ENCODE assay signal across 8 mouse cellular contexts in the genomic region with DNA sequence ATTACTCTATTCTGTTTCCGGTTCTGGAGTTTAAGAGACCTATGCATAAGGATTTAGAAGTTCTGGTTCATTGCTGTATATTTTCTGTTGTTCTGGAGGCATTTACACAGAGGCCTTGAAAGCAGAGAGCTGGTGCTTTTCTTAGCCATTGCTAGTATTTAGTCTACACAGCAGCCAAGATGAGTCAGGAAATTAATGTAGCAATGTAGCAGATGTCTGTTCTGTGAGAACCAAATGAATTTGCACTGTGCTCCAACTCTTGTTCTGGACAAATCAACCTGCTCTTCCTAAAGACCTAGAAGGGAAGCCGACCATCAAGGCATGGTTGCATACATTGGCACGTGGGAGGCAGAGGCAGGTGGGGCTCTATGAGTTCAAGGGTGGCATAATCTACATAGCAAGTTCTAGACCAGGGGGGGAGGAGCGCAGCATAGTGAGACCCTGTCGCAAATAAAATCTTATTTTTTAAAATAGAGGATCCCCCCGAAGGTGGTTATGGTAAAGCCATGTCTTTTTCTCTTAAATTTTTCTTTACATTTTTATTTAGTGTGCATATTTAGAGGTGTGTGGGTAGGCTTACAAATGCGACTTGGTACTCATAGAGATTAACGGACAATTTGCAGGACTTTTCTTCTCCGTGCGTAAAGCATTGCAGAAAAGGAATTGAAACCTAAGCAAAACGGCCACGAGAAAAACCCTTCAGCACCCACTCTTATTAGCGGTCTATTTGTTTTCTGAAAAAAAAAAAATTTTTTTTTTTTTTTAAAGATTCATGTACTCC. TPM values are rescaled to one million over a fixed set of nuclear protein-coding genes. Genes with fewer than 3 reads are reported as not detected.
A peak's percentile ranks its signal among the peaks of the same experiment; 100 is the strongest.
DNase-seq lines count a peak whose midpoint lies in the region; ATAC-seq and TF ChIP-seq lines count a peak whose summit lies in the region.

No protein-coding gene starts in this region.

- H3K4me2 ChIP-seq in hindbrain, embryonic 13.5 days, result peak overlapping the region; percentile 99

- no peaks in the 10 kb centered on the region for H3K9me3 ChIP-seq in hindbrain, embryonic 13.5 days
- H3K9me3 ChIP-seq in midbrain, embryonic 10.5 days (replicated peaks), result no peaks in the 10 kb centered on the region

- peaks cover 2% of the 10 kb centered on the region; the same call in 1 of the 2 replicates for H3K27me3 ChIP-seq in kidney, adult 2 months (replicated peaks; ENCODE audit: control insufficient read depth, insufficient read depth, low read length)
- 0 out of 2 replicates have a peak, but pooled peaks cover 2% of the 10 kb centered on the region for H3K27me3 ChIP-seq in hindbrain, embryonic 13.5 days
- no peaks in the 10 kb centered on the region for H3K27me3 ChIP-seq in midbrain, embryonic 10.5 days (ENCODE audit: low read depth, poor library complexity, severe bottlenecking)

- no peaks in the 10 kb centered on the region for H3K36me3 ChIP-seq in kidney, adult 2 months (ENCODE audit: control insufficient read depth, insufficient read depth, low read length)
- no peaks in the 10 kb centered on the region for H3K36me3 ChIP-seq in hindbrain, embryonic 13.5 days
- peaks cover 22% of the 10 kb centered on the region for H3K36me3 ChIP-seq in midbrain, embryonic 10.5 days

- peak overlapping the region; percentile 87 for H3K9ac ChIP-seq in hindbrain, embryonic 13.5 days

- H3K27ac ChIP-seq in kidney, adult 2 months (ENCODE audit: insufficient read depth, low read depth, low read length), result no peak overlapping the region
- H3K27ac ChIP-seq in bone marrow macrophage, adult 2 months (ENCODE audit: insufficient read depth, low read depth, low read length), result no peak overlapping the region
- no peak overlapping the region for H3K27ac ChIP-seq in hindbrain, embryonic 13.5 days
- H3K27ac ChIP-seq in midbrain, embryonic 10.5 days (replicated peaks), result no peak overlapping the region

- WGBS in kidney, adult 2 months, result 67% methylated on average over 13 of the region's 13 CpGs
- WGBS in hindbrain, embryonic 13.5 days, result 76% methylated on average over 13 of the region's 13 CpGs
- 79% methylated on average over 13 of the region's 13 CpGs for WGBS in midbrain, embryonic 10.5 days

- peak overlapping the region; percentile 93; the same call in 1 of the 2 replicates for H3K4me3 ChIP-seq in kidney, adult 2 months (ENCODE audit: insufficient read depth, low read depth, low read length)
- peak overlapping the region; percentile 97 for H3K4me3 ChIP-seq in bone marrow macrophage, adult 2 months (ENCODE audit: insufficient read depth, low read length)
- peak overlapping the region; percentile 84 for H3K4me3 ChIP-seq in hindbrain, embryonic 13.5 days
- H3K4me3 ChIP-seq in midbrain, embryonic 10.5 days, result peak overlapping the region; percentile 89

- DNase-seq in kidney, adult 2 months, result no peak
- DNase-seq in kidney, adult 11 months, result no peak
- DNase-seq in midbrain, embryonic 10.5 days (ENCODE audit: low spot score), result no peak
- DNase-seq in gastrocnemius, adult 8-10 months (ENCODE audit: low spot score in 2 of 2), result no peak
- no peak for DNase-seq in ovary, postnatal 14 days (ENCODE audit: low spot score)

- no peak for ATAC-seq in hindbrain, embryonic 13.5 days (ENCODE audit: low FRiP score)
- ATAC-seq in megakaryocyte-erythroid progenitor cell, adult 5-6 weeks (replicated peaks; ENCODE audit: low FRiP score, low TSS enrichment, poor library complexity, severe bottlenecking), result no peak

- TF ChIP-seq POLR2A in kidney, adult 2 months (IDR thresholded peaks at IDR 0.05; ENCODE audit: low read depth, low read length), result no peak
- no peak for TF ChIP-seq POLR2A in bone marrow macrophage, adult 2 months (IDR thresholded peaks at IDR 0.05; ENCODE audit: borderline replicate concordance, low read depth, low read length)

- no peak for TF ChIP-seq CTCF in kidney, adult 2 months (conservative IDR thresholded peaks at IDR 0.05; ENCODE audit: insufficient read depth, insufficient read length, low read depth, low read length)
- no peak for TF ChIP-seq CTCF in bone marrow macrophage, adult 2 months (IDR thresholded peaks at IDR 0.05; ENCODE audit: low read depth, low read length)

- H3K4me1 ChIP-seq in kidney, adult 2 months (ENCODE audit: control insufficient read depth, insufficient read depth, low read length), result no peaks in the 10 kb centered on the region
- peaks cover 5% of the 10 kb centered on the region; the same call in 1 of the 2 replicates for H3K4me1 ChIP-seq in bone marrow macrophage, adult 2 months (ENCODE audit: control insufficient read depth, insufficient read depth, low read length)
- peaks cover 9% of the 10 kb centered on the region for H3K4me1 ChIP-seq in hindbrain, embryonic 13.5 days (replicated peaks)
- H3K4me1 ChIP-seq in midbrain, embryonic 10.5 days, result peaks cover 18% of the 10 kb centered on the region

RNA-seq across cellular contexts. Expression of a gene that starts 1.1 kb away (rescaled TPM):
- polyA plus RNA-seq in kidney, adult 2 months (2012; rRNA removed), result 0.12 and 0.34 TPM in 2 replicates
- 18.2 and 19.5 TPM in 2 replicates for polyA plus RNA-seq in bone marrow macrophage, adult 2 months (2012; ENCODE audit: insufficient read depth, insufficient read length, missing spikeins)
- 12.7 and 14.5 TPM in 2 replicates for polyA plus RNA-seq in hindbrain, embryonic 13.5 days (2015; fragmentation: Nextera tagmentation; extraction: Ambion mirVana)
- polyA plus RNA-seq in midbrain, embryonic 10.5 days (2016; fragmentation: Nextera tagmentation; extraction: Ambion mirVana), result 87.0 and 102 TPM in 2 replicates
- total RNA-seq in gastrocnemius, adult 8-10 months (2022), result under 1 TPM; 0.15 to 0.72 (median 0.23) TPM
- 61.1 and 73.1 TPM in 2 replicates for total RNA-seq in megakaryocyte-erythroid progenitor cell, adult 5-6 weeks (2014; fragmentation: Nextera tagmentation)
- total RNA-seq in megakaryocyte-erythroid progenitor cell, adult 5-6 weeks (2017), result 77.3 and 82.1 TPM in 2 replicates

Comparison
In these comparisons a context has a peak if more than half of its experiments do, and no peak if none do; other contexts are left out.
1. RNA of a gene that starts 1.1 kb away (polyA plus RNA-seq): 87.0 to 102 TPM in midbrain, embryonic 10.5 days, 18.2 to 19.5 TPM in bone marrow macrophage, adult 2 months and 12.7 to 14.5 TPM in hindbrain, embryonic 13.5 days; 0.12 to 0.34 TPM in kidney, adult 2 months; every median in the first group is over 10 times any median in the second.
2. Peak in every context shown above with its lines, with median percentiles within 50 percentile points of each other: H3K4me3 ChIP-seq.